Mouse (Mus musculus) megakaryocyte progenitor cell, adult 5-6 weeks (primary cell): ENCODE measurements at regions not wholly inside any gene's neighbourhood (a gene's known extent, or its start where the extent isn't known, plus 50 kb on each side); places are given as distances from the start of the nearest gene placed in this dataset.
"Not testable (repeated sequence)": the region's sequence is repeated elsewhere in the genome, so short reads cannot be mapped to it uniquely, and the experiment has no call there.

ENCODE experiments used
- ATAC-seq: replicated peaks from 2 replicates; pipeline ENCODE4 v1.8.0; 2016; ENCODE audit warnings: mild to moderate bottlenecking, moderate TSS enrichment, inconsistent platforms; ENCODE audit not compliant: poor library complexity

DNA sequence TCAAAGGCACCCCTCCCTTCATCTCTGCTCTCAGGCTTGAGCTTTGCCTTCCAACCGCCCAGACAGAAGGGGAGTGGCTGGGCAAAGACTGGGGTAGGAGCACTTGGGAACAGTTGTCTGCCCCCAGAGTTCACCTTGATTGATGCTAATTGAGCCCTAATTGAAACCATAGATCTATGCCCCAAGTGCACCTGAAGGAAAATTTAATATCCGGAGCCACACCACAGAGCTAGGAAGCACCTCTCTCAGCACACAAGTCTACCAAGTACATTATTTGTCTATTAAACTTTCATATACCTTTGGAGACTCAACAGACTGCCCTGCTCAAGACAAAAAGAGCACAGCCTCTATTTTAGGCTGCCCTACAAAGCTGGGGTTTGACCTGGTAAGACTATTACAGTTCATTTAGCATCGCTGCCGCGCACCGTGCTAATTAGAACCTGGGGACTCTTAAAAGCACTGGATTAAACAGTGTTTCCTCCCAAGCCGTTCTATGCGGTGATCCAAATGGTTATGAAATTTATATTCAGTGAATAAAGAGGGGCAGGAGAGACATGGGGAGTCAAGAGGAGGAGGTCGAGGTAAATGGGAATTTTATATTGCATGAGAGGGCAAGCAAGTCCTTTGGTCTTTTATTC is 229.8 kb downstream of the Utp18 start:
- no peak for ATAC-seq

DNA sequence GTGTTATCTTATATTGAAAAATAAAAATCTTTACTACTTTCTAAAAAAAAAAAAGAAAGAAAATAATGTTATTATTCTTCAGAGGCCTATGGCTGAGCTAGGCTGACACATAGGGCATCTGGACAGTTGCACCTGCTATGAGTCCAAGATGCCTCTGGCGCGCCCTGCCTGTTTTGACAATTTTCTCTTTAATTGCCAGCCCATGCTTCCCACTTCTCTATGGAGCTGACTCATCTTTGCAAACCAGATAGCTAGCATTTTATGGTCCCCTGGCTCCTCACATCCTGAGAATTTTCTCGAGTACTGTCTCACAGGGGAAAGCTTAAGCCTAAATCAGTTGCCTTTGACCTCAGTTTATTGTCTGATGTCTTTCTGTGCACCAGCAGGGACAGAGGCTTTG is 232.2 kb downstream of the Utp18 start:
- ATAC-seq: no peak

DNA sequence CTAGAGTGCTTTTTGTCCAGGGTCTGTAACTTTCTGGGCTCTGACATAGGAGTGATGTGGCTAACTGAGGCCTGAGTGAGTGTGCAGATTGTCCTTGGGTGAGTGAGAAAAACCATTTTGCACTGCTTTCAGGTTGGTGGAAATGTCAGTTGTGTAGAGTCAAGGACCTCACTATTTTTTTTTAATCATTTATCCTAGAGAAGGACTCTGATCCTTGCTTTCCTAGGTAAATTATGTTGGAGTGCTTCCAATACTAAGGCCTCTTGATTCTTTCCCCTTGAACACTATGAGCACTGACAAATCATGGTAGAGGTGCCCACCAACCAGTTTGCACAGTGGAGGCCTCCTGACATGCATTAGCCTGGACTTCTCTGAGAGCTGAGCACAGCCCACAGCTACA is 233.6 kb downstream of the Utp18 start:
- not testable (repeated sequence) for ATAC-seq
